Mouse (Mus musculus): ENCODE measurements around the gene Setd1b.
"Not testable (repeated sequence)": the region's sequence is repeated elsewhere in the genome, so short reads cannot be mapped to it uniquely, and the experiment has no call there.

Gene Setd1b

DNA sequence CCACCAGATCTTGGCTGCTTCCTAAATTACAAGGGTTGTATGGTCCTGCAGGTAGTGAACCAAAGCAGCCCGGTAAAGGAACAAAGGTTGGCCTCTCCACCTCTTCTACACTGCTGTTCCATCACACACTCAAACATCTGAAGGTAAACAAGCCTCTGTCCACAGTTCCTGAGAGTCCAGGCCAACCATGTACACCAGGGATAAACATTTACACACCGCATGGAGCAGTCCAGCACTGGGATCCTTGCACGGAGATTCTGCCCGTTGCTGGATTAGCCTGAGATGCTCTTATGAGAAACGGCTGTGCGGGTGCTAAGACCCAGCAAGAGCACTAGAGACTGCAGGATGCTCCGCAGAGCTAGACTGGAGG, 59.5 kb downstream of the Setd1b start:
- no peak for DNase-seq (ENCODE audit: low spot score in 2 of 2)

DNA sequence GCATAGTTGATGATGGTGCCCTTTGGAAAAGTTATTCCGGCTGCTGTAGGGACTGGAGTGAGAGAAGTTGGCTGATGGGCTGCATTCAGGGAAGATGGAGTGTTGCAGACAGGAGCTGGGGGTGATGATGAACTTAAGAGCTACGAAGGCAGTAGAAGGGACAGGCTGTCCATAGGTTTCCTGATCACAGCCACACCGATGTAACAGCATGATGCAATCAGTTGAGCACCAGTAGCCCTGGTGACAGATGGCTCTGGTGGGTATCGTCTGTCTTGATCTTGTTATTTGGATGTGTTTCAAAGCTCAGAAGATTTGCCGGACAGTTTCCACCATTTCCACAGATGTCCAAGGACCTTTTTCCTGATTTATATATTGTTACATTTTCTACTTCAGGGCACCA, 60.0 kb downstream of the Setd1b start:
- DNase-seq (ENCODE audit: low spot score in 2 of 2): no peak

DNA sequence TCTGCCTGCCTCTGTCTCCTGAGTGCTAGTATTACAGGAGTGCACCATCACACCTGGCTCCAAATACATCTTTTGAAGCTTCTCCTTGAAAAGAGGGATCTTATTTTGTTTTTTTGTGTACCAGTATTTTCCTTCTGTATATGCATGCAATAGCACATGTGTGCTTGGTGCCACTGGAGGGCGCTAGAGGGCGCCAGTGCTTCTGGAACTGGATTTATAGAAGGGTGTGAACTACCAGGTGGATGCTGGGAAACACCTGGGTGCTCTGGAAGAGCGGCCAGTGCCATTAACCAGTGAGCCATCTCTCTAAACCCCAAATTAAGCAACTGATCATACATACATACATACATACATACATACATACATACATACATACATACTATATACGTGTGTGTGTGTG, 60.8 kb downstream of the Setd1b start:
- DNase-seq (ENCODE audit: low spot score in 2 of 2): not testable (repeated sequence)

DNA sequence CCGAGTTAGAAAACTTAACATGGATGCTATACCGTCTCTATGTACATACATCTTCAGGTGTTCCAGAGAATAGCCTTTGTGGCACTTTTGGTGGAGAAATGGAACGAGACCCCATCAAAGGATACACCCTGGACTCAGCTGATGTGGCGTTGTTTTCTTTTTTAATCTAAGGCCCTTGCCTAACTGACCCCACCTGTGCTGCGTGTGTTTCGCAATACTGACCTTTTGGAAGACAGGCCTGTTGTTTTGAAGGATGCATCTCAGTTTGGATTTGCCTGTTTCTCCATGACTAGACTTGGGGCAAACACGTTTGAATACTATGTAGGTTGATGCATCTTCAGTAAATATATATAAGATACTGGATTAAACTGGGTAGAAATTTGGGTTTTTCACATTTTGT, 61.6 kb downstream of the Setd1b start:
- DNase-seq (ENCODE audit: low spot score in 2 of 2): not testable (repeated sequence)
